Mouse (Mus musculus) layer of hippocampus, adult 2 months (tissue): Measurements from ENCODE around the gene Pdzrn4. TPM values are rescaled to one million over a fixed set of nuclear protein-coding genes. Genes with fewer than 3 reads are reported as not detected.

Experiments used
- DNase-seq, 2 experiments: peaks; one replicate each; pipeline ENCODE4 v3.0.0; 2022; ENCODE audit warnings: low spot score in 2 of 2
- H3K27ac ChIP-seq: fragments of 200-600 bp; 2 replicates; pipeline ENCODE4 v1.8.1; 2022
- H3K4me3 ChIP-seq: fragments of 200-600 bp; 2 replicates; pipeline ENCODE4 v1.8.1; 2022; ENCODE audit warnings: mild to moderate bottlenecking
- CTCF ChIP-seq: fragments of 200-600 bp; conservative IDR thresholded peaks from 2 replicates; pipeline ENCODE4 v1.8.1; 2022; ENCODE audit warnings: antibody characterized with exemption, mild to moderate bottlenecking, moderate library complexity
- total RNA-seq, 2 experiments: library from RNA; stranded (reverse); gene quantifications; 2 replicates each; pipeline ENCODE4 v1.2.3; 2021

The Pdzrn4 gene
- total RNA-seq, 2 experiments from 2014 or later = 5.6 to 6.4 TPM

- no peak for DNase-seq
- Histone ChIP-seq H3K4me3 (no peak overlapping the region), H3K27ac (peak overlapping the region; percentile 55)
- no peak for TF ChIP-seq CTCF
Observed at GRCm38 (mm10) chr15:92580217-92580616, 183.5 kb downstream of the Pdzrn4 start.

DNA sequence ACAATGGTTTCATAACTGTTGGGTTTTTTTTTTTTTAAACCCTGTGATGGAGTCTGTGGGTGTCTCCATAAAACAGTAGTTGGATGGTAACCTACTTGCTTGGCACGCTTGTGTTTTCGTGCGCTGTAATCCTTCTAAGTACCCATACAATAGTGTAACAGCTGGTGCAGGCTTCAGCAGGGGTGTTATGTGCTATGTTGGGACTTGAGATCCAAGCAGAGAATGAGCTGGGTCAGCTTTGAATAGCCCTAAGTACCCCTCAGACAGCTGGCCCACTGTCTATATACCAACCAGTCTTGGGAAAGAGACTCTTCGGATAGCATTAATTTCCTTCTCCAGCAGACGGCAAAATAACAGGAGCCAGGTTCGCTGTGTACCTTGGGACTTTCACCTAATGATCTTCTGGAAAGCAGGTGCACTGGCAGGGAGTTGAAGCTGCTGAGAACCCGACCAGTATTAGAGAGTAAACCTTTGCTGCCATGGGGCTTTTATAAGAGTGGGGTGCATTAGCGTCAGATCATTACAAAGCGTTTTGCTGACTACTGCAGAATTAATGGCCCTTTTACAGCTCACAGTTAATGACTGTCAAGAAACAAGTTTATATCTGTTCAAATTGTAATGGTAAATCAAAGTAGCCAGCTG is 184.2 kb downstream of the Pdzrn4 start:
- DNase-seq = no peak
- Histone ChIP-seq H3K27ac (no peak overlapping the region), H3K4me3 (no peak overlapping the region)
- TF ChIP-seq CTCF = no peak

GRCm38 (mm10) chr15:92584357-92585138 is 187.9 kb downstream of the Pdzrn4 start:
- DNase-seq = no peak
- TF ChIP-seq CTCF = no peak
- Histone ChIP-seq H3K27ac (no peak overlapping the region), H3K4me3 (no peak overlapping the region)

GRCm38 (mm10) chr15:92587431-92587830 is 190.8 kb downstream of the Pdzrn4 start:
- peak; percentile 47 for TF ChIP-seq CTCF
- H3K4me3 ChIP-seq = no peak overlapping the region
- H3K27ac ChIP-seq = no peak overlapping the region
- no peak for DNase-seq

DNA sequence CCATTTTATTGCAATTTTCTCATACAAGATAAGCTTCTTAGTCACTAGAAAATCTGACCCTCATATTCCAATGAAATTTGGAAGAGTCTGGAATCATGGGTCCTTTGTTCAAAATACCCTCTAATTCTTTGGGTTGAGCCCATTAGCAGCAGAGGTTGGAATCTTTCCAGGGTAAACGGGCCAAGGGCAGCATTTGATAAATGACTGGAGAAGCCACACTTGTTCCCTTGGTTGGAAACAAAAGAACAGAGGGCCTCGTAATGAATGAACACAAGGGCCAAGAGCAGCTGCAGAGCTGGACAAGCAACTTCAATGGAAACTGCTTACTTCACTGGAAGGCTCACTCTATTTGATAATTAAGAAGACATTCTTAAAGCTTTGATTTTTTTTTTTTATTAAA is 198.0 kb downstream of the Pdzrn4 start:
- TF ChIP-seq CTCF = no peak
- H3K27ac ChIP-seq = no peak overlapping the region
- DNase-seq = no peak
- H3K4me3 ChIP-seq = no peak overlapping the region

DNA sequence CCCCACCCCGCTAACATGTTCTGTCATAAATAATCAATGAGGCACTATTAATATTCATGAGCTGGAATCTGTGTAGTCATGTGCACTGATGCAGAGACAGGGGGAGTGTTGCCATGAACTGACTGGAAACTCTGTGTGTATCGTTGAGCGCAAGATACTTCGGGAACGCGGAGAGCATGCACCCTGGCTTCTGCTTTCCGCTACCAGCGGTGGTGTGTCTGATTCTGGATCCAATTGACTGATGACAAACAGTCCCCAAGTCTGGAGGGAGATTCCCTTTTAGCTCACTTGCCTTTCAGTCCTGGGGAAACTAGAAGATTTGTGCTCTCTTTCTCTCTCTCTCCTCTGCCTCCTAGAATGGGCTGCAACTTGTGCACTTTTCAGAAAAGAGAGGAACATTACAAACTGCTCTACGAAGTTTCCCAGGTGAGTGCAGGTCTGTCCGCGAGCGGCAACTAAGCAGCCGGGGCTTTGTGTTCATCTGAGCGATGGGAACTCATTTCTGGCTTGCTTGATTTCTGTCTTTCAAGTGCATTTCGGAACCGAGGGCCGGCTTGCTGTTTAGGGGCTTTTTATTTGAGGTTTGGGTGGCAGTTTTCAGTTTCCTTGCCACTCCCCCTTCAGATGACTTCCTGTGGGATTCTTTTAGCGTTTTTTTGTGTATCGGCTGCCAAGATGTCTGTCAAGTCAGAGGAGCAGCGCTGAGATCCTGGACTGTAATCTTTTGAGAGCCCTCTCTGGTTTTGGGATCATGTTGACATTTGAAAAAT is 200.5 kb downstream of the Pdzrn4 start:
- peak in 1 of 2 experiments; percentile 33 for DNase-seq
- Histone ChIP-seq H3K27ac (peak overlapping the region; percentile 48; the same call in 1 of the 2 replicates), H3K4me3 (peak overlapping the region; percentile 49)
- no peak for TF ChIP-seq CTCF

- peak overlapping the region; percentile 49 for H3K4me3 ChIP-seq
- H3K27ac ChIP-seq = peak overlapping the region; percentile 70
- no peak for DNase-seq
- peak; percentile 54 for TF ChIP-seq CTCF
Observed at GRCm38 (mm10) chr15:92598380-92599295, 202.0 kb downstream of the Pdzrn4 start.

- no peak for DNase-seq
- TF ChIP-seq CTCF = no peak
- peak overlapping the region; percentile 49 for H3K4me3 ChIP-seq
- peak overlapping the region; percentile 70 for H3K27ac ChIP-seq
Observed at GRCm38 (mm10) chr15:92599381-92599780, 202.7 kb downstream of the Pdzrn4 start.

GRCm38 (mm10) chr15:92610866-92611265 is 214.2 kb downstream of the Pdzrn4 start:
- no peak overlapping the region for H3K27ac ChIP-seq
- no peak for DNase-seq
- TF ChIP-seq CTCF = no peak
- no peak overlapping the region for H3K4me3 ChIP-seq

DNA sequence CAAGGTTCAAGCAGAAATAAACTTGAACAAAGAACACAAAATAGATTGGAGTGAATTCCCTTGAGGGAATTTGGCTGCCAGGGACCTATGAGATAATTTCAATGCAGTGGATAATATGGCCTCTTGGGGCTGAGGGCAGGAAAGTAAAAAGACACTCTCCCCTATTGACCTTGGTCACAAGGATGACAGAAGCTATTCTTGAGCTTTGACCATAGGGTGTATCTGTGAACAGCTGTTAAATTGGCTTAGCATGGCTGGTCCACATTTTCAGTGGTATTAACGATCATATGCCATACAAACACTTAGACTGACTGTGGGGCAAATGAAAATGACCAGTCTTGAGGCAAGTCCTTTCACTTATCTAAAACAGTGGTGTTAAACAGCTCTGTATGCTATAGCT is 215.7 kb downstream of the Pdzrn4 start:
- no peak overlapping the region for H3K4me3 ChIP-seq
- no peak for TF ChIP-seq CTCF
- no peak overlapping the region for H3K27ac ChIP-seq
- DNase-seq = no peak

DNA sequence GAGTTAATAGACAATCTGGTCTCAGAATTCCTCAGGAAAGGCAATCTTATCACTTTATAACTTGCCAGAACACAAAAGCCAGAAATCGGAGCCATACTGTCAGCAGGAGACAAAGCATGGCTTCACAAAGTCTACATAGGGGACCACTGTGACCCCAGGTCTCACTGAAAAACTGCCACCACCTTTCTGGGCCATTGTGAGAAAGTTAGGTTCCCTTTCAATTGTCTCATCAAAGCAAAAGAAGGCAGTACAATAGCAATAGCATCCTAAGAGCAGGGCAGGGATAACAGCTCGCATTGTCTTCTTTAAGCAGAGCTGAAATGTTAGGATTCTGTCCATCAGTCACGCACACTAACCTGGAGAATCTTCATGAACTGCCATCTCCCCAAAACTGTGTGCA is 216.5 kb downstream of the Pdzrn4 start:
- TF ChIP-seq CTCF = no peak
- Histone ChIP-seq H3K27ac (no peak overlapping the region), H3K4me3 (no peak overlapping the region)
- no peak for DNase-seq

GRCm38 (mm10) chr15:92621731-92622234 is 225.1 kb downstream of the Pdzrn4 start:
- TF ChIP-seq CTCF = no peak
- DNase-seq = peak; percentile 55 to 58
- H3K4me3 ChIP-seq = no peak overlapping the region
- peak overlapping the region; percentile 79 for H3K27ac ChIP-seq
